In genomic region chr12:40177089-40177488, GRCm38 (mm10) we compare ENCODE assay signal across 9 mouse cellular contexts. TPM values are rescaled to one million over a fixed set of nuclear protein-coding genes. Genes with fewer than 3 reads are reported as not detected.
DNase-seq lines count a peak whose midpoint lies in the region; ATAC-seq and TF ChIP-seq lines count a peak whose summit lies in the region.
"Had no signal": no experiment of that assay in that cellular context is flagged by ENCODE, and none has a peak within 500 bp of the region (broad histone marks: within the 10 kb centered on the region; RNA-seq: fewer than 3 reads in every experiment).

No protein-coding gene starts in this region.

- CTCF ChIA-PET in Patski (lab: Charles Lee): interaction anchor here (0.7 to 1.6 kb wide), 4 partner anchors 10 to 503 kb away, joined by 3 to 6 read pairs (median 3); no protein-coding TSS in a partner anchor

- H3K4me3 ChIP-seq in testis, adult 2 months (ENCODE audit: control insufficient read depth, low read depth, low read length): no peak overlapping the region
- no peak overlapping the region for H3K4me3 ChIP-seq in hindbrain, embryonic 12.5 days

- no peaks in the 10 kb centered on the region; the same call in 1 of the 2 replicates for H3K4me1 ChIP-seq in testis, adult 2 months (ENCODE audit: control insufficient read depth, insufficient read depth, low read length)
- no peaks in the 10 kb centered on the region for H3K4me1 ChIP-seq in hindbrain, embryonic 12.5 days

- 67% methylated on average over 6 of the region's 6 CpGs for WGBS in hindbrain, embryonic 12.5 days

- no peak for TF ChIP-seq POLR2A in testis, adult 2 months (IDR thresholded peaks at IDR 0.05; ENCODE audit: control insufficient read depth, low read depth, low read length)

- DNase-seq in heart, postnatal 36 days: peak; percentile 29 to 44
- DNase-seq in heart, adult 11 months: no peak
- peak; percentile 49 for DNase-seq in CD4-positive helper T cell, adult 2 months (ENCODE audit: low read depth, low spot score)
- DNase-seq in Patski (ENCODE audit: low read depth, low spot score): no peak
- DNase-seq in frontal cortex, postnatal 25 days (ENCODE audit: low spot score in 2 of 2): no peak

- no peaks in the 10 kb centered on the region for H3K36me3 ChIP-seq in testis, adult 2 months (ENCODE audit: control insufficient read depth, insufficient read depth, low read length)
- H3K36me3 ChIP-seq in hindbrain, embryonic 12.5 days: no peaks in the 10 kb centered on the region

- no peak for ATAC-seq in Patski
- peak; percentile 80 for ATAC-seq in inflammation-experienced regulatory T-cells, adult 6 months
- ATAC-seq in hindbrain, embryonic 12.5 days (ENCODE audit: low FRiP score): no peak

- no peaks in the 10 kb centered on the region; the same call in 1 of the 2 replicates for H3K9me3 ChIP-seq in hindbrain, embryonic 12.5 days (replicated peaks)

- no peak overlapping the region for H3K4me2 ChIP-seq in hindbrain, embryonic 12.5 days (replicated peaks)

- peak; percentile 67 for TF ChIP-seq CTCF in Patski (IDR thresholded peaks at IDR 0.05)
- 0 out of 2 replicates have a peak, but pooled peaks have one; percentile 6 for TF ChIP-seq CTCF in testis, adult 2 months (IDR thresholded peaks at IDR 0.05; ENCODE audit: control insufficient read depth, insufficient read depth, insufficient replicate concordance, low read depth, low read length)

- H3K27me3 ChIP-seq in Patski: no peaks in the 10 kb centered on the region
- H3K27me3 ChIP-seq in testis, adult 2 months (ENCODE audit: control insufficient read depth, insufficient read depth, low read length): no peaks in the 10 kb centered on the region
- H3K27me3 ChIP-seq in hindbrain, embryonic 12.5 days: no peaks in the 10 kb centered on the region

- intact Hi-C loops in heart, postnatal 36 days (cut with DNase I): loop anchor here (1.0 kb wide), 1 partner anchor 23 kb away; no protein-coding TSS in a partner anchor

- POLR2A ChIA-PET in Patski (lab: Charles Lee): interaction anchor here (0.6 to 1.4 kb wide), 2 partner anchors 23 to 87 kb away, joined by 3 read pairs; no protein-coding TSS in a partner anchor

- H3K27ac ChIP-seq in testis, adult 2 months (ENCODE audit: control insufficient read depth, insufficient read depth, low read depth, low read length): no peak overlapping the region
- no peak overlapping the region for H3K27ac ChIP-seq in hindbrain, embryonic 12.5 days

- H3K9ac ChIP-seq in hindbrain, embryonic 12.5 days: no peak overlapping the region

- in situ Hi-C loops in Patski (cut with MboI; ENCODE audit: low pct_unique_long_range_greater_than_20kb): loop anchor here (25.0 kb wide), 1 partner anchor 240 kb away; no protein-coding TSS in a partner anchor

RNA-seq across cellular contexts. Expression of gene Lsmem1, which starts 22.2 kb away (rescaled TPM):
- total RNA-seq in heart, postnatal 36 days (2021): 10 to 100 TPM; 40.4 to 47.6 TPM
- polyA plus RNA-seq in Patski (2021): not detected
- polyA plus RNA-seq in inflammation-experienced regulatory T-cells, adult 6 months (2017; shearing (Covaris generic)): under 1 TPM in 1 of 3 experiments, not detected in 2; 0.38 TPM
- polyA plus RNA-seq in testis, adult 2 months (2012; rRNA removed): not detected in 2 replicates
- polyA plus RNA-seq in hindbrain, embryonic 12.5 days (2016; fragmentation: Nextera tagmentation; extraction: Ambion mirVana): 0.31 TPM in 1 of 2 replicates, not detected in the other
- polyA plus RNA-seq: limb, embryonic 11.5 days had no signal

RNA-seq across cellular contexts. Expression of gene Scin, which starts 43.1 kb away (rescaled TPM):
- 1 to 10 TPM; 1.0 to 1.9 TPM for total RNA-seq in heart, postnatal 36 days (2021)
- 3.5 TPM for polyA plus RNA-seq in Patski (2021)
- polyA plus RNA-seq in inflammation-experienced regulatory T-cells, adult 6 months (2017; shearing (Covaris generic)): 1 to 10 TPM; 2.1 to 9.3 (median 3.1) TPM
- 0.14 and 0.58 TPM in 2 replicates for polyA plus RNA-seq in testis, adult 2 months (2012; rRNA removed)
- 0.83 and 3.5 TPM in 2 replicates for polyA plus RNA-seq in hindbrain, embryonic 12.5 days (2016; fragmentation: Nextera tagmentation; extraction: Ambion mirVana)

Comparison
In these comparisons a context has a peak if more than half of its experiments do, and no peak if none do; other contexts are left out.
1. DNase-seq: peak in heart, postnatal 36 days (2 of 2) and CD4-positive helper T cell, adult 2 months (single experiment); none in heart, adult 11 months (single experiment), Patski (single experiment) and frontal cortex, postnatal 25 days (0 of 2).